Mouse (Mus musculus) hindbrain, embryonic 11.5 days (tissue): ENCODE measurements at regions not wholly inside any gene's neighbourhood (a gene's known extent, or its start where the extent isn't known, plus 50 kb on each side); places are given as distances from the start of the nearest gene placed in this dataset.
A peak's percentile ranks its signal among the peaks of the same experiment; 100 is the strongest.

ENCODE experiments used
- ATAC-seq: fragments of 200-750 bp; cut with Nextera tagmentation; 2 replicates; pipeline ENCODE4 v1.8.0; 2017; ENCODE audit warnings: mild to moderate bottlenecking, moderate TSS enrichment, moderate library complexity; ENCODE audit not compliant: low FRiP score
- DNase-seq: peaks from one replicate; pipeline ENCODE4 v3.0.0-alpha.2; 2015; ENCODE audit warnings: low spot score
- H3K27ac ChIP-seq: fragments of 300-500 bp; sonication (generic); 2 replicates; pipeline ENCODE4 v1.5.1; 2014; ENCODE audit warnings: mild to moderate bottlenecking, low read depth, low read length
- H3K27me3 ChIP-seq: fragments of 300-500 bp; sonication (generic); 2 replicates; pipeline ENCODE4 v1.6.1; 2014; ENCODE audit warnings: mild to moderate bottlenecking, low read length, moderate library complexity, mixed read lengths; ENCODE audit not compliant: control insufficient read depth, insufficient read depth
- H3K36me3 ChIP-seq: fragments of 300-500 bp; sonication (generic); 2 replicates; pipeline ENCODE4 v1.6.1; 2014; ENCODE audit warnings: mild to moderate bottlenecking, low read length, moderate library complexity, mixed read lengths; ENCODE audit not compliant: control insufficient read depth, insufficient read depth
- H3K4me1 ChIP-seq: fragments of 300-500 bp; sonication (generic); replicated peaks from 2 replicates; pipeline ENCODE4 v1.6.1; 2014; ENCODE audit warnings: low read length, mixed read lengths; ENCODE audit not compliant: control insufficient read depth, insufficient read depth
- H3K4me2 ChIP-seq: fragments of 300-500 bp; sonication (generic); replicated peaks from 2 replicates; pipeline ENCODE4 v1.6.1; 2014; ENCODE audit warnings: mild to moderate bottlenecking, low read depth, low read length
- H3K4me3 ChIP-seq: fragments of 300-500 bp; sonication (generic); 2 replicates; pipeline ENCODE4 v1.5.1; 2014; ENCODE audit warnings: low read depth, low read length
- H3K9ac ChIP-seq: fragments of 300-500 bp; sonication (generic); 2 replicates; pipeline ENCODE4 v1.6.1; 2014; ENCODE audit warnings: low read depth, low read length
- H3K9me3 ChIP-seq: fragments of 300-500 bp; sonication (generic); 2 replicates; pipeline ENCODE4 v1.6.1; 2016; ENCODE audit warnings: low read length; ENCODE audit not compliant: control insufficient read depth
- WGBS: fragments of 180-500 bp; shearing (Covaris S2); extraction: QIAGEN DNeasy Blood & Tissue Kit; methylation state at CpG from one replicate; pipeline ENCODE4 v1.1.7; 2014; 5-methylcytosine and 5-hydroxymethylcytosine counted together

DNA sequence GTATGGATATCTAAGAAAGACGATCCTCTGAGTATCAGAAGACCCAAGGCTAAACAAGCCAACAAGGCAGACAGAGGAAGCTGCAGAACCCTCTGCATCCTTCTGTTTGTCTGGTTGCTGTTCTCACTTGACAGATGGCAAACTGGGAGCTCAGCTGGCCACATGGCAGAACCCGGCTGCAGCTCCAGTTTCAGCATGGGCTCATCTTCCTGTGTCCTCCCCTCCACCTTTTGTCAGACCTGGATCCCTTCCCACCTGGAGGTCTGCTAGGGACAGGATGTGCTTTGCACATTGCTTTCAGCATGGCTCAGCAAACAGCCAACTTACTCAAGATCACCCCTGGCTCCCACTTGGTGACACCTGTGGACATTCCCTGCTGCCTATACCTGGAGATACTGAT is 284.9 kb downstream of the Tns1 start:
- H3K27ac ChIP-seq = no peak overlapping the region
- H3K36me3 ChIP-seq = no peaks in the 10 kb centered on the region
- WGBS = 77% methylated on average over 2 of the region's 2 CpGs
- H3K27me3 ChIP-seq = no peaks in the 10 kb centered on the region
- H3K9ac ChIP-seq = no peak overlapping the region
- H3K4me1 ChIP-seq = no peaks in the 10 kb centered on the region
- DNase-seq (no peak), ATAC-seq (no peak)
- H3K4me2 ChIP-seq = no peak overlapping the region
- no peak overlapping the region for H3K4me3 ChIP-seq
- no peaks in the 10 kb centered on the region for H3K9me3 ChIP-seq

DNA sequence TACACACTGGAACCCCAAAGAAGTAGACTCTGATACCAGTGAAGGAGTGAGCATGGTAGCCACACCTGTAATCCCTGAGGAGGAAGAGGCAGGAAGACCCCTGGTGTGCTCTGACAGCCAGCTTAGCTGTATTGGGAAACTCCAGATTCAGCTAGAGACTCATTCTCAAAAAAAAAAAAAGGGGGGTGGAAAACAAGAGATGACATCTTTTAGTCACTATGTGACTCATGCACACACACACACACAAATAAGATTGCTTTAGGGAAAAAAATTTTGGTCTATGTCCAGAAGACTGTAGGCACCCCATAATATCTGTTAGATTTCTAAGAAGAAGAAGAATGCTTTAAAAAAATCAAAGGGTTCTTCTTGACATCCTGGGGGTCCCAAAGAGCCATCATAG is 287.6 kb downstream of the Tns1 start:
- H3K4me3 ChIP-seq = no peak overlapping the region
- no peaks in the 10 kb centered on the region for H3K4me1 ChIP-seq
- no peak overlapping the region for H3K27ac ChIP-seq
- DNase-seq (no peak), ATAC-seq (no peak)
- no peaks in the 10 kb centered on the region for H3K9me3 ChIP-seq
- H3K9ac ChIP-seq = no peak overlapping the region
- no peaks in the 10 kb centered on the region for H3K27me3 ChIP-seq
- no peaks in the 10 kb centered on the region for H3K36me3 ChIP-seq
- no peak overlapping the region for H3K4me2 ChIP-seq

DNA sequence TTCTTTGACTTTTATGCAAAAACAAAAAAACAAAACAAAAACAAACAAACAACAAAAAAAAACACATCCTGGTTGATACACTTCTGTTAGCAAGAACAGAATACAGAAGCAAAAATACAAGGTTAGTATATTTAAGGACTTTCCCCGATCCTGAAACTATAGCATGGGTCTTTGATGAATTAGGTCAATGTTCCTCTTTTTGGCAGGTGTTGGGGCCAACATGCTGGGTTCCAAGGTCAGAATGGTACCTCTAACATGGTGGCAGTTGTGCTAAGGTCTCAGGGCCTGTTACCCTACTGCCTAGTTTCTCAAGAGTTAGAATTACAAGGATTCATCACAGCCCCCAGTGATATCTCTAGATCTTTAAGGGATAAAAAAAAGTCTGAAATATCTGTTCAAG is 289.7 kb downstream of the Tns1 start:
- Histone ChIP-seq H3K27ac (no peak overlapping the region), H3K36me3 (no peaks in the 10 kb centered on the region), H3K27me3 (no peaks in the 10 kb centered on the region), H3K9me3 (no peaks in the 10 kb centered on the region), H3K4me1 (no peaks in the 10 kb centered on the region), H3K4me3 (no peak overlapping the region), H3K4me2 (no peak overlapping the region), H3K9ac (no peak overlapping the region)
- DNase-seq = no peak
- ATAC-seq = no peak
- 100% methylated on average over 1 of the region's 1 CpGs for WGBS

DNA sequence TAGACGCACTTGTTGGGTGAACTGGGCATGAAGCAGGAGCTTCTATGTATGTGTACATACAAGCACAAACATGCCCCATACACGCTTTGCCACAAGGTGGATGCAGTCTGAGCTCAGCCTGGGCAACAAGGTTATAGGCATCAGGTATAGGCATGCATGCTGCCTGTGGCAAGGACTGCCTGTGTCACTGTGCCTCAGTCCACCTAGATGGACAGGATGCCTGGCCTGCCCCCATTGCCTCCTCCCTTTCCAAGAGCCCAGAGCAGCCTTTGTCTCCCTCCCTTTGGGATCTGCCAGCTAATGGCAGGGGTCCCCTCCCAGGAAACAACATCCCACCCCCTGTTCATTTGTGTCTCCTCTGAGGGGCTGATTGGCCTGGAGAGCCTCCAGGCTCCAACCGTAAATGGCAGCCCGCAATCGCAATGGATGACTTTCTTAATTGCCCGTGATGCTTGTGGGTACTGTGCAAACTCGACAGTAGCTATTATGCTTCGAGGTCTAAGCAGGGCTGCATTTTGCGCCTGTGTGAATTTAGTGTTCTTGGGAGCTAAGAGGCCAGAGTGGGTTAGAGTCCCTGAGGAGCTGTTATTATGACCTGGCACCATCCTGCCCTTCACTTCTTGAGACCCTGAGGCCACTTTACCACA is 293.6 kb downstream of the Tns1 start:
- Histone ChIP-seq H3K27ac (no peak overlapping the region), H3K9me3 (no peaks in the 10 kb centered on the region), H3K4me1 (no peaks in the 10 kb centered on the region), H3K4me3 (no peak overlapping the region), H3K9ac (no peak overlapping the region), H3K4me2 (no peak overlapping the region), H3K27me3 (no peaks in the 10 kb centered on the region), H3K36me3 (no peaks in the 10 kb centered on the region)
- 79% methylated on average over 9 of the region's 9 CpGs for WGBS
- no peak for ATAC-seq
- no peak for DNase-seq

DNA sequence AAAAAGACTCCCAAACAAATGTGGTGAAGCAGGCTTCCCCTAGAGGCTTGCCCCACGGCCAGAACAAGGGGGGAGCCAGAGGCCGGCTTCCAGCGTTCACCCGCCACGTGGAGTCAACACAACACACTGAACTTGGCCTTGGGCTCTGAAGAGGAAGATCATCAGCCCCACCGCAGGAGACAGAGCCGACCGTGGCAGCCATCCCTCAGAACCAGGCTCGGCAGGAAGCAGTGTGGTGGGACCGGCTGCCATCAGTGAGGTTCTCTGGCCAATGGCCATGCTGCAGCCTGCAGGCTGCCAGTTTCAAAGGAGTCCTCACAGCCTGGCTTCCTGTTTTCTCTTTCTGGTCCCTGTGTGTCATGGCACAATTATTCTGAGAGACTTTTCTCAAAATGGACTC is 295.3 kb downstream of the Tns1 start:
- no peaks in the 10 kb centered on the region for H3K9me3 ChIP-seq
- H3K9ac ChIP-seq = no peak overlapping the region
- no peaks in the 10 kb centered on the region for H3K36me3 ChIP-seq
- no peak overlapping the region for H3K4me2 ChIP-seq
- no peaks in the 10 kb centered on the region for H3K27me3 ChIP-seq
- ATAC-seq = no peak
- no peak overlapping the region for H3K4me3 ChIP-seq
- DNase-seq = no peak
- H3K27ac ChIP-seq = no peak overlapping the region
- WGBS = 76% methylated on average over 10 of the region's 10 CpGs
- H3K4me1 ChIP-seq = 0 out of 2 replicates have a peak, but pooled peaks cover 2% of the 10 kb centered on the region

DNA sequence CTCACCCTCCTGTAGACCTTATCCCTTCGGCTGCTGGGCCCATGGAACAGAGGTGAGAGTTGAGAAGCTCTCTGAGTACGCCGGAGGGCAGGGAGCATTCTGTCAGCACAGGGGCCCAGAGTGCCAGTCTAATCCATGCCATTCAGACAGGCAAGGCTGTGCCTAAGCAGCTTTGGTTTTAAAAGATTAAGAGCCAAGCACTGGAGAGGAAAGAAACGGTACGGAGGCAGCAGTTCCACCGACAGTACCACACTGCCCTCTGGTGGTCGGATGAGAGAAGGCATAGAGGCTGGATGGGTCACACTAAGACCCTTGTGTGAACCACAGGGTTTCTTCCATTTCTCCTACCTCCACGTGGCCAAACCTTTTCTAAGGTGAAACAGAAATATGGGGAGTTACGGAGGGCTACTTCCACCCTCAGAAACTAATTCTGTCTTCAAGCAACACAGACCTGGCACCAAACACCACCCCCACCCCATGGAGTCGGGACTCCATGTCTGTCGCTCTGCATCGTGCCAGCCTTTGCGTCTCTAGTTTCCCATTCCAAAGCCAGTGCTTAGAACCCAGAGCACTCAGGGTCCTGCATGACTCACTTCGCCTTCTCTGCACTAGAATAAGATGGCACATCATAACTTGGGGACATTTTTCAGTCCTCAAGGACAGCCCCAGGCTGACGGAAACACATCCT is 297.9 kb downstream of the Tns1 start:
- no peak overlapping the region for H3K4me2 ChIP-seq
- peak; percentile 96 for DNase-seq
- H3K27me3 ChIP-seq = no peaks in the 10 kb centered on the region
- H3K4me1 ChIP-seq = 0 out of 2 replicates have a peak, but pooled peaks cover 2% of the 10 kb centered on the region
- H3K36me3 ChIP-seq = no peaks in the 10 kb centered on the region
- H3K27ac ChIP-seq = no peak overlapping the region
- H3K4me3 ChIP-seq = no peak overlapping the region
- WGBS = 40% methylated on average over 15 of the region's 15 CpGs
- ATAC-seq = peak; percentile 81
- no peak overlapping the region for H3K9ac ChIP-seq
- no peaks in the 10 kb centered on the region for H3K9me3 ChIP-seq

DNA sequence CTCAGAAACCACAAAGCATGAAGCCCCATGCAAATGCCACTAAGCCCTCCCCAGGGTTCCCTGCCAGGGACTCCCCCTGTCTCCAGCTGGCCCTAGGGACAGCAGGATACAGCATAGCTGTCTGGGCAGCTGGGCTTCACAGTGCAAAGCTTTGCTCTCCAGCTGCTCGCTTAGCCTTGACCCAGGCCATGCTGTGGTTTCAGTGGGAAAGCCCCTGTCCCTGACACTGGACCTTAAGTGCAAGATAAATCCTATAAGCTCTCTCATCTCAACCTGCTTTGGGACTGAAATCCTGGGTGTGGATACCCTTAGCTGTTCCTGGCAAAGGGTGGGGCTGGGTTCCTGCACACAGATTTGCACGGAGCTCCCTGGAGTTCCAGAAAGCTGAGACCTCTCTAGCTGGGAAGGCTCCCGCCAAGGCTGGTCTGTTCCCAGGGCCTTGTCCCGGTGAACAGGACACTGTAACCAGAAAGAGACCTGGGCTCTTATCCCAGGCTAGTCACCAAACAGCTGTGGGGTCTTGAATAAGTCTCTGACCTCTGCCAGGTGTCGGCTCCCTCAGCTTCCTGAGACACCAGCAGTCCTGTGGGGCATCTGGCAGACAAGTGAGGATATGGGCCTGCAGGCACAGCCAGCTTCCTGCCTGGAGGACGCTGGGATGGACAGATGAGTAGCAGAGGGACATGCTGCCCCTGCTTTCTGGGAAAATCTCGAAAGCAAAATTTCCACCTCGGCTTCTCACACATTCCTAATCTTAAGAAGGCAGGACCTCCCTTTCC is 299.7 kb downstream of the Tns1 start:
- Histone ChIP-seq H3K27me3 (no peaks in the 10 kb centered on the region), H3K4me2 (no peak overlapping the region), H3K36me3 (no peaks in the 10 kb centered on the region), H3K9me3 (no peaks in the 10 kb centered on the region), H3K4me1 (0 out of 2 replicates have a peak, but pooled peaks cover 2% of the 10 kb centered on the region), H3K4me3 (no peak overlapping the region), H3K9ac (no peak overlapping the region), H3K27ac (no peak overlapping the region)
- DNase-seq (no peak), ATAC-seq (no peak)
- 53% methylated on average over 8 of the region's 8 CpGs for WGBS

DNA sequence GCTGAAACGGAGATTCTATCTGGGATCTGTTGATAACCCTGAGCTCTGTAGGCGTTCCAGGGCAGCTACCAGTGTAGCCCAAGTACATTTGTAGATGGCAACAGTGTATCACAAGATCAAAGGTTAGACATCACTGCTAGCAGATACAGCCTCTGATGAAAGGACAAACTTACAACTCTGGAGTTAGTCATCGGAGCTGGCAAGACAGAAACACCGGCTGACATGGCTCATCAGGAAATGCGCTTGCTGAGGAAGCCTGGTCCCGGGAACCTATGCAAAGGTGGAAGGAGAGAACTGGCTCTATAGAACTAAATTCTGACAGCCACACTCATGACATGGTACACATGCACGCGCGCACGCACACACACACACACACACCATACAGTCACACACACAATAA is 300.5 kb downstream of the Tns1 start:
- 89% methylated on average over 10 of the region's 10 CpGs for WGBS
- no peak for ATAC-seq
- Histone ChIP-seq H3K27me3 (no peaks in the 10 kb centered on the region), H3K4me2 (no peak overlapping the region), H3K4me1 (0 out of 2 replicates have a peak, but pooled peaks cover 2% of the 10 kb centered on the region), H3K36me3 (no peaks in the 10 kb centered on the region), H3K27ac (no peak overlapping the region), H3K4me3 (no peak overlapping the region), H3K9ac (no peak overlapping the region), H3K9me3 (no peaks in the 10 kb centered on the region)
- DNase-seq = no peak
